Mouse (Mus musculus) hindbrain, embryonic 16.5 days (tissue): Measurements from ENCODE around the gene Dcaf5. TPM values are rescaled to one million over a fixed set of nuclear protein-coding genes. Genes with fewer than 3 reads are reported as not detected.

Experiments used
- ATAC-seq: fragments of 200-750 bp; cut with Nextera tagmentation; 2 replicates; pipeline ENCODE4 v1.8.0; 2017; ENCODE audit warnings: moderate TSS enrichment, moderate library complexity
- H3K27ac ChIP-seq: fragments of 300-500 bp; sonication (generic); 2 replicates; pipeline ENCODE4 v1.5.1; 2014; ENCODE audit warnings: low read depth, mild to moderate bottlenecking, control low read depth, low read length, moderate library complexity
- H3K27me3 ChIP-seq: fragments of 300-500 bp; sonication (generic); replicated peaks from 2 replicates; pipeline ENCODE4 v1.6.1; 2014; ENCODE audit warnings: low read length; ENCODE audit not compliant: control insufficient read depth, insufficient read depth
- H3K36me3 ChIP-seq: fragments of 300-500 bp; sonication (generic); 2 replicates; pipeline ENCODE4 v1.6.1; 2014; ENCODE audit warnings: mild to moderate bottlenecking, low read length, moderate library complexity, mixed read lengths; ENCODE audit not compliant: control insufficient read depth, insufficient read depth
- H3K4me1 ChIP-seq: fragments of 300-500 bp; sonication (generic); 2 replicates; pipeline ENCODE4 v1.6.1; 2014; ENCODE audit warnings: low read depth, low read length; ENCODE audit not compliant: control insufficient read depth, insufficient read depth
- H3K4me2 ChIP-seq: fragments of 300-500 bp; sonication (generic); 2 replicates; pipeline ENCODE4 v1.6.1; 2014; ENCODE audit warnings: mild to moderate bottlenecking, low read length, control low read depth, moderate library complexity
- H3K4me3 ChIP-seq: fragments of 300-500 bp; sonication (generic); 2 replicates; pipeline ENCODE4 v1.5.1; 2014; ENCODE audit warnings: mild to moderate bottlenecking, low read length, control low read depth, moderate library complexity
- H3K9ac ChIP-seq: fragments of 300-500 bp; sonication (generic); 2 replicates; pipeline ENCODE4 v1.6.1; 2014; ENCODE audit warnings: low read depth, mild to moderate bottlenecking, control low read depth, low read length, moderate library complexity
- H3K9me3 ChIP-seq: fragments of 300-500 bp; sonication (generic); 2 replicates; pipeline ENCODE4 v1.6.1; 2014; ENCODE audit warnings: mild to moderate bottlenecking, low read length, moderate library complexity; ENCODE audit not compliant: control insufficient read depth
- WGBS: fragments of 180-500 bp; shearing (Covaris S2); extraction: QIAGEN DNeasy Blood & Tissue Kit; methylation state at CpG from one replicate; pipeline ENCODE4 v1.1.7; 2014; 5-methylcytosine and 5-hydroxymethylcytosine counted together
- polyA plus RNA-seq: library from polyadenylated mRNA; unstranded; fragments of >200 nt; fragmentation: Nextera tagmentation; extraction: Ambion mirVana; gene quantifications from 2 replicates; pipeline ENCODE4 v1.2.1, GENCODE M21; 2015

Dcaf5 gene
- polyA plus RNA-seq, 1 experiment from 2014 or later, result 19.4 TPM

- Histone ChIP-seq H3K27me3 (no peaks in the 10 kb centered on the region), H3K4me1 (no peaks in the 10 kb centered on the region), H3K4me3 (no peak overlapping the region), H3K27ac (no peak overlapping the region), H3K9ac (no peak overlapping the region), H3K36me3 (peaks cover 2% of the 10 kb centered on the region; the same call in 1 of the 2 replicates), H3K4me2 (no peak overlapping the region), H3K9me3 (no peaks in the 10 kb centered on the region)
- WGBS, result 65% methylated on average over 3 of the region's 3 CpGs
- no peak for ATAC-seq
Measured at GRCm38 (mm10) chr12:80389448-80389847, 47.0 kb downstream of the Dcaf5 start.

- Histone ChIP-seq H3K4me1 (no peaks in the 10 kb centered on the region), H3K27me3 (no peaks in the 10 kb centered on the region), H3K27ac (no peak overlapping the region), H3K9me3 (no peaks in the 10 kb centered on the region), H3K4me3 (no peak overlapping the region), H3K9ac (no peak overlapping the region), H3K4me2 (no peak overlapping the region), H3K36me3 (no peaks in the 10 kb centered on the region; the same call in 1 of the 2 replicates)
- ATAC-seq, result no peak
- WGBS, result 93% methylated on average over 5 of the region's 5 CpGs
Measured at GRCm38 (mm10) chr12:80387326-80387725, 49.1 kb downstream of the Dcaf5 start.

- Histone ChIP-seq H3K4me1 (no peaks in the 10 kb centered on the region), H3K4me3 (no peak overlapping the region), H3K27ac (no peak overlapping the region), H3K9me3 (no peaks in the 10 kb centered on the region), H3K4me2 (no peak overlapping the region), H3K27me3 (no peaks in the 10 kb centered on the region), H3K36me3 (no peaks in the 10 kb centered on the region), H3K9ac (no peak overlapping the region)
- WGBS, result 53% methylated on average over 1 of the region's 1 CpGs
- ATAC-seq, result no peak
Measured at GRCm38 (mm10) chr12:80385361-80385760, 51.0 kb downstream of the Dcaf5 start.

- H3K27ac ChIP-seq, result no peak overlapping the region
- no peaks in the 10 kb centered on the region for H3K27me3 ChIP-seq
- peaks cover 4% of the 10 kb centered on the region; the same call in 1 of the 2 replicates for H3K4me1 ChIP-seq
- no peak overlapping the region for H3K4me2 ChIP-seq
- no peaks in the 10 kb centered on the region for H3K36me3 ChIP-seq
- ATAC-seq, result no peak
- no peak overlapping the region for H3K4me3 ChIP-seq
- no peak overlapping the region for H3K9ac ChIP-seq
- 88% methylated on average over 8 of the region's 8 CpGs for WGBS
- H3K9me3 ChIP-seq, result no peaks in the 10 kb centered on the region
Measured at GRCm38 (mm10) chr12:80383478-80383877, 52.9 kb downstream of the Dcaf5 start.

GRCm38 (mm10) chr12:80382794-80383193 lies 53.6 kb downstream of the Dcaf5 start:
- WGBS, result 84% methylated on average over 2 of the region's 2 CpGs
- Histone ChIP-seq H3K9me3 (no peaks in the 10 kb centered on the region), H3K36me3 (no peaks in the 10 kb centered on the region), H3K27ac (no peak overlapping the region), H3K27me3 (no peaks in the 10 kb centered on the region), H3K9ac (no peak overlapping the region), H3K4me1 (peaks cover 4% of the 10 kb centered on the region; the same call in 1 of the 2 replicates), H3K4me3 (no peak overlapping the region), H3K4me2 (no peak overlapping the region)
- no peak for ATAC-seq

GRCm38 (mm10) chr12:80379831-80380457 lies 56.5 kb downstream of the Dcaf5 start:
- Histone ChIP-seq H3K4me1 (peaks cover 4% of the 10 kb centered on the region; the same call in 1 of the 2 replicates), H3K4me2 (no peak overlapping the region), H3K9ac (no peak overlapping the region), H3K9me3 (no peaks in the 10 kb centered on the region), H3K27ac (peak overlapping the region; percentile 26; the same call in 1 of the 2 replicates), H3K27me3 (no peaks in the 10 kb centered on the region), H3K36me3 (peaks cover 8% of the 10 kb centered on the region; the same call in 1 of the 2 replicates), H3K4me3 (no peak overlapping the region)
- peak; percentile 92 for ATAC-seq
- WGBS, result 88% methylated on average over 10 of the region's 10 CpGs

GRCm38 (mm10) chr12:80379393-80379792 lies 57.0 kb downstream of the Dcaf5 start:
- Histone ChIP-seq H3K4me3 (no peak overlapping the region), H3K27me3 (no peaks in the 10 kb centered on the region), H3K36me3 (peaks cover 11% of the 10 kb centered on the region; the same call in 1 of the 2 replicates), H3K4me2 (no peak overlapping the region), H3K4me1 (peaks cover 4% of the 10 kb centered on the region; the same call in 1 of the 2 replicates), H3K9ac (no peak overlapping the region), H3K27ac (no peak overlapping the region), H3K9me3 (no peaks in the 10 kb centered on the region)
- 47% methylated on average over 4 of the region's 4 CpGs for WGBS
- ATAC-seq, result peak; percentile 53; the same call in 1 of the 2 replicates

GRCm38 (mm10) chr12:80377604-80378003 lies 58.8 kb downstream of the Dcaf5 start:
- no peaks in the 10 kb centered on the region for H3K9me3 ChIP-seq
- no peaks in the 10 kb centered on the region for H3K27me3 ChIP-seq
- 32% methylated on average over 1 of the region's 1 CpGs for WGBS
- H3K27ac ChIP-seq, result no peak overlapping the region
- peaks cover 11% of the 10 kb centered on the region; the same call in 1 of the 2 replicates for H3K36me3 ChIP-seq
- no peak for ATAC-seq
- no peak overlapping the region for H3K9ac ChIP-seq
- no peak overlapping the region for H3K4me3 ChIP-seq
- H3K4me2 ChIP-seq, result no peak overlapping the region
- peaks cover 4% of the 10 kb centered on the region; the same call in 1 of the 2 replicates for H3K4me1 ChIP-seq

- WGBS, result 94% methylated on average over 4 of the region's 4 CpGs
- Histone ChIP-seq H3K9me3 (no peaks in the 10 kb centered on the region), H3K4me1 (peaks cover 4% of the 10 kb centered on the region; the same call in 1 of the 2 replicates), H3K27me3 (no peaks in the 10 kb centered on the region), H3K36me3 (peaks cover 11% of the 10 kb centered on the region; the same call in 1 of the 2 replicates), H3K4me2 (no peak overlapping the region), H3K27ac (no peak overlapping the region), H3K9ac (no peak overlapping the region), H3K4me3 (no peak overlapping the region)
- no peak for ATAC-seq
Measured at GRCm38 (mm10) chr12:80375721-80376120, 60.7 kb downstream of the Dcaf5 start.
